Mouse (Mus musculus): ENCODE measurements around the gene Gm19935. TPM values are rescaled to one million over a fixed set of nuclear protein-coding genes. Genes with fewer than 3 reads are reported as not detected.
A peak's percentile ranks its signal among the peaks of the same experiment; 100 is the strongest.

Gene Gm19935
- total RNA-seq, 2 experiments from 2014 or later, result not detected

- no peak for DNase-seq
- intact Hi-C loops (cut with DNase I; ENCODE audit: low total_unique reads), result loop anchor here (5.0 kb wide), 1 partner anchor 45 kb away; no protein-coding TSS in a partner anchor
Observed at GRCm38 (mm10) chr8:90832576-90833289, 15.5 kb upstream of the Gm19935 start.

- intact Hi-C loops (cut with DNase I; ENCODE audit: low total_unique reads), result loop anchor here (5.0 kb wide), 1 partner anchor 46 kb away; no protein-coding TSS in a partner anchor
- DNase-seq, result no peak
Observed at GRCm38 (mm10) chr8:90830980-90831379, 13.8 kb upstream of the Gm19935 start.

- no peak for DNase-seq
- intact Hi-C loops (cut with DNase I; ENCODE audit: low total_unique reads), result loop anchor here (5.0 to 10.0 kb wide), 3 partner anchors 47 to 185 kb away; no protein-coding TSS in a partner anchor
Observed at GRCm38 (mm10) chr8:90829825-90830224, 12.6 kb upstream of the Gm19935 start.

GRCm38 (mm10) chr8:90828987-90829740 is 12.0 kb upstream of the Gm19935 start:
- DNase-seq, result no peak
- intact Hi-C loops (cut with DNase I; ENCODE audit: low total_unique reads), result loop anchor here (10.0 kb wide), 2 partner anchors 126 to 186 kb away; no protein-coding TSS in a partner anchor

GRCm38 (mm10) chr8:90828181-90828986 is 11.2 kb upstream of the Gm19935 start, which contains the start of gene Chd9:
Chd9 (plus strand) TSS chr8:90828352.
- intact Hi-C loops (cut with DNase I; ENCODE audit: low total_unique reads), result loop anchor here (10.0 kb wide), 2 partner anchors 126 to 186 kb away; no protein-coding TSS in a partner anchor
- DNase-seq, result peak; percentile 95

GRCm38 (mm10) chr8:90825459-90825871 is 8.3 kb upstream of the Gm19935 start:
- DNase-seq, result no peak
- intact Hi-C loops (cut with DNase I; ENCODE audit: low total_unique reads), result loop anchor here (10.0 kb wide), 2 partner anchors 129 to 189 kb away; no protein-coding TSS in a partner anchor

GRCm38 (mm10) chr8:90822443-90822842 is 5.2 kb upstream of the Gm19935 start:
- DNase-seq, result no peak
- intact Hi-C loops (cut with DNase I; ENCODE audit: low total_unique reads), result loop anchor here (10.0 kb wide), 2 partner anchors 132 to 192 kb away; no protein-coding TSS in a partner anchor

GRCm38 (mm10) chr8:90820321-90820696 is 3.1 kb upstream of the Gm19935 start:
- no peak for DNase-seq
- intact Hi-C loops (cut with DNase I; ENCODE audit: low total_unique reads), result loop anchor here (10.0 kb wide), 2 partner anchors 134 to 194 kb away; no protein-coding TSS in a partner anchor

GRCm38 (mm10) chr8:90819561-90820320 is 2.5 kb upstream of the Gm19935 start:
- DNase-seq, result no peak
- intact Hi-C loops (cut with DNase I; ENCODE audit: low total_unique reads), result loop anchor here (10.0 kb wide), 2 partner anchors 135 to 195 kb away; no protein-coding TSS in a partner anchor

- intact Hi-C loops (cut with DNase I; ENCODE audit: low total_unique reads), result no loop called here
- no peak for DNase-seq
Observed at GRCm38 (mm10) chr8:90816061-90816882, 921 bp downstream of the Gm19935 start.

GRCm38 (mm10) chr8:90813602-90814320 is 3.4 kb downstream of the Gm19935 start:
- intact Hi-C loops (cut with DNase I; ENCODE audit: low total_unique reads), result no loop called here
- no peak for DNase-seq

- intact Hi-C loops (cut with DNase I; ENCODE audit: low total_unique reads), result no loop called here
- DNase-seq, result no peak
Observed at GRCm38 (mm10) chr8:90799473-90799872, 17.7 kb downstream of the Gm19935 start.

GRCm38 (mm10) chr8:90794990-90795861 is 22.0 kb downstream of the Gm19935 start:
- DNase-seq, result peak; percentile 79
- intact Hi-C loops (cut with DNase I; ENCODE audit: low total_unique reads), result loop anchor here (5.0 kb wide), 2 partner anchors 793 to 943 kb away; no protein-coding TSS in a partner anchor

- DNase-seq, result peak; percentile 69
- intact Hi-C loops (cut with DNase I; ENCODE audit: low total_unique reads), result loop anchor here (5.0 kb wide), 2 partner anchors 791 to 941 kb away; no protein-coding TSS in a partner anchor
Observed at GRCm38 (mm10) chr8:90793710-90794109, 23.5 kb downstream of the Gm19935 start.

GRCm38 (mm10) chr8:90791616-90792015 is 25.6 kb downstream of the Gm19935 start:
- DNase-seq, result no peak

GRCm38 (mm10) chr8:90769791-90770190 is 47.4 kb downstream of the Gm19935 start:
- DNase-seq, result no peak
- intact Hi-C loops (cut with DNase I; ENCODE audit: low total_unique reads), result no loop called here

More at GRCm38 (mm10) chr8:90791616-90792015, 25.6 kb downstream of the Gm19935 start:
- intact Hi-C loops (cut with DNase I; ENCODE audit: low total_unique reads), result loop anchor here (5.0 kb wide), 2 partner anchors 789 to 939 kb away; no protein-coding TSS in a partner anchor

All from gastrocnemius, postnatal 14 days (tissue).